In the genomic region with DNA sequence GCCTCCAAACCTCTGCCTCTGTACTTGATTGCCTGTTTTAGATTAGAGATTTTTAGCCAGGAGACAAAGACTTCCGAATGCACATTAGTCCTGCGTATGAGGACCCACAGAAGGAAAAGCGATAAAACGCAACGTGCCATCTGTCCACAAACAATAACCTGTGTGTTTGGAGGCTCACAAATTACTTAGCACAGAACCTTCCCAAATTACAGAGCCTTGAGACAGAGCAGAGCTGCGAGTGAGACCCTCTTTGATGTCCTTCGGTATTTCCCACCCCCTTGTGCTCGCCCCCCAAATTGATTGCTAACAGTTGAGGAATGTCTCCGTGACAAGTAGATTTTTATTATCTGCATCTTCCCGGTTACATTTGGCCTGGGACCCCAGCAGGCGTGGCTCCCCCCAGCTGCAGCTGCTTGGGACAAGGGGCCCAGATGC, we compare ENCODE assay signal across 11 mouse cellular contexts.
DNase-seq lines count a peak whose midpoint lies in the region; ATAC-seq and TF ChIP-seq lines count a peak whose summit lies in the region.
"Had no signal": no experiment of that assay in that cellular context is flagged by ENCODE, and none has a peak within 500 bp of the region (broad histone marks: within the 10 kb centered on the region; RNA-seq: fewer than 3 reads in every experiment).

No protein-coding gene starts in this region.

- TF ChIP-seq POLR2A in cortical plate, adult 2 months (IDR thresholded peaks at IDR 0.05; ENCODE audit: extremely low read depth, insufficient read depth, low read length), result no peak

- 8% methylated on average over 11 of the region's 11 CpGs for WGBS in kidney, embryonic 14.5 days
- 13% methylated on average over 11 of the region's 11 CpGs for WGBS in forebrain, embryonic 16.5 days
- WGBS in midbrain, embryonic 11.5 days, result 38% methylated on average over 11 of the region's 11 CpGs
- WGBS in heart, embryonic 11.5 days (ENCODE audit: insufficient replicate concordance), result 30% methylated on average over 11 of the region's 11 CpGs

- TF ChIP-seq CTCF in cortical plate, adult 2 months (IDR thresholded peaks at IDR 0.05; ENCODE audit: extremely low read depth, insufficient read depth, low read length), result no peak

- H3K27ac ChIP-seq in kidney, embryonic 14.5 days (ENCODE audit: low read depth, low read length), result no peak overlapping the region
- H3K27ac ChIP-seq in cortical plate, adult 2 months (ENCODE audit: insufficient read depth, low read length), result 0 out of 2 replicates have a peak overlapping the region, but pooled peaks have one; percentile 22
- H3K27ac ChIP-seq in forebrain, embryonic 16.5 days (ENCODE audit: low read length), result peak overlapping the region; percentile 90
- no peak overlapping the region for H3K27ac ChIP-seq in midbrain, embryonic 11.5 days (ENCODE audit: low read depth, low read length)
- no peak overlapping the region for H3K27ac ChIP-seq in heart, embryonic 11.5 days (ENCODE audit: low read depth, low read length)

- H3K4me1 ChIP-seq in kidney, embryonic 14.5 days (ENCODE audit: control insufficient read depth, insufficient read depth, low read length), result peaks cover 19% of the 10 kb centered on the region
- peaks cover 4% of the 10 kb centered on the region; the same call in 1 of the 2 replicates for H3K4me1 ChIP-seq in cortical plate, adult 2 months (ENCODE audit: control insufficient read depth, insufficient read depth, low read length)
- H3K4me1 ChIP-seq in forebrain, embryonic 16.5 days (replicated peaks; ENCODE audit: control insufficient read depth, insufficient read depth, low read length), result peaks cover 37% of the 10 kb centered on the region
- H3K4me1 ChIP-seq in midbrain, embryonic 11.5 days (ENCODE audit: control insufficient read depth, insufficient read depth, low read length), result peaks cover 35% of the 10 kb centered on the region
- peaks cover 9% of the 10 kb centered on the region; the same call in 1 of the 2 replicates for H3K4me1 ChIP-seq in heart, embryonic 11.5 days (ENCODE audit: control insufficient read depth, insufficient read depth, low read length)

- no peaks in the 10 kb centered on the region for H3K36me3 ChIP-seq in kidney, embryonic 14.5 days (ENCODE audit: control insufficient read depth, insufficient read depth, low read length)
- H3K36me3 ChIP-seq in forebrain, embryonic 16.5 days (ENCODE audit: control insufficient read depth, insufficient read depth), result no peaks in the 10 kb centered on the region
- H3K36me3 ChIP-seq in midbrain, embryonic 11.5 days (ENCODE audit: control insufficient read depth, insufficient read depth, low read length), result no peaks in the 10 kb centered on the region
- H3K36me3 ChIP-seq in heart, embryonic 11.5 days (ENCODE audit: control insufficient read depth, insufficient read depth, low read length), result no peaks in the 10 kb centered on the region

- 0 out of 2 replicates have a peak, but pooled peaks have one; percentile 19 for ATAC-seq in kidney, embryonic 14.5 days (ENCODE audit: low FRiP score, low TSS enrichment)
- ATAC-seq in forebrain, embryonic 16.5 days, result 0 out of 2 replicates have a peak, but pooled peaks have one; percentile 4
- ATAC-seq in midbrain, embryonic 11.5 days (ENCODE audit: low FRiP score), result no peak
- ATAC-seq in heart, embryonic 11.5 days (replicated peaks; ENCODE audit: insufficient number of reproducible peaks, low FRiP score, low TSS enrichment), result no peak

- no peak overlapping the region for H3K4me2 ChIP-seq in kidney, embryonic 14.5 days (replicated peaks; ENCODE audit: low read depth, low read length)
- peak overlapping the region; percentile 79 for H3K4me2 ChIP-seq in forebrain, embryonic 16.5 days (ENCODE audit: low read length)
- H3K4me2 ChIP-seq in midbrain, embryonic 11.5 days, result no peak overlapping the region
- no peak overlapping the region for H3K4me2 ChIP-seq in heart, embryonic 11.5 days

- no peak for DNase-seq in kidney, adult 11 months
- DNase-seq in midbrain, embryonic 11.5 days (ENCODE audit: low spot score, missing footprints), result peak; percentile 88
- DNase-seq in urinary bladder, postnatal 4 days (ENCODE audit: low spot score in 2 of 2), result no peak
- DNase-seq in right cerebral cortex, postnatal 10 days (ENCODE audit: low spot score in 2 of 2), result no peak
- DNase-seq: heart, postnatal 10 days; spleen, adult 18-20 months had no signal

- peaks cover 19% of the 10 kb centered on the region for H3K27me3 ChIP-seq in kidney, embryonic 14.5 days (ENCODE audit: control insufficient read depth, insufficient read depth, low read length)
- H3K27me3 ChIP-seq in forebrain, embryonic 16.5 days (replicated peaks; ENCODE audit: control insufficient read depth, insufficient read depth, low read length), result no peaks in the 10 kb centered on the region
- peaks cover 2% of the 10 kb centered on the region for H3K27me3 ChIP-seq in midbrain, embryonic 11.5 days (ENCODE audit: control insufficient read depth, insufficient read depth, low read length)
- H3K27me3 ChIP-seq in heart, embryonic 11.5 days (ENCODE audit: control insufficient read depth, insufficient read depth, low read length), result peaks cover 26% of the 10 kb centered on the region

- no peak overlapping the region for H3K4me3 ChIP-seq in kidney, embryonic 14.5 days (ENCODE audit: low read length)
- 0 out of 2 replicates have a peak overlapping the region, but pooled peaks have one; percentile 3 for H3K4me3 ChIP-seq in cortical plate, adult 2 months (ENCODE audit: insufficient read depth, low read length)
- no peak overlapping the region for H3K4me3 ChIP-seq in forebrain, embryonic 16.5 days (replicated peaks; ENCODE audit: low read length)
- no peak overlapping the region for H3K4me3 ChIP-seq in midbrain, embryonic 11.5 days (ENCODE audit: low read depth, low read length)
- H3K4me3 ChIP-seq in heart, embryonic 11.5 days (ENCODE audit: low read depth, low read length), result no peak overlapping the region
- H3K4me3 ChIP-seq: erythroblast, embryonic 14.5 days had no signal

- no peak overlapping the region for H3K9ac ChIP-seq in kidney, embryonic 14.5 days (ENCODE audit: low read depth, low read length)
- H3K9ac ChIP-seq in forebrain, embryonic 16.5 days (replicated peaks; ENCODE audit: low read depth, low read length), result no peak overlapping the region; the same call in 1 of the 2 replicates
- H3K9ac ChIP-seq in midbrain, embryonic 11.5 days (ENCODE audit: low read length), result no peak overlapping the region; the same call in 1 of the 2 replicates
- no peak overlapping the region for H3K9ac ChIP-seq in heart, embryonic 11.5 days (ENCODE audit: low read depth, low read length)

- no peaks in the 10 kb centered on the region for H3K9me3 ChIP-seq in kidney, embryonic 14.5 days (ENCODE audit: control insufficient read depth, low read length)
- H3K9me3 ChIP-seq in forebrain, embryonic 16.5 days (ENCODE audit: control insufficient read depth, low read length), result no peaks in the 10 kb centered on the region
- H3K9me3 ChIP-seq in midbrain, embryonic 11.5 days (ENCODE audit: control insufficient read depth, low read length), result no peaks in the 10 kb centered on the region
- H3K9me3 ChIP-seq in heart, embryonic 11.5 days (replicated peaks; ENCODE audit: control insufficient read depth, low read length), result no peaks in the 10 kb centered on the region

Comparison
In these comparisons a context has a peak if more than half of its experiments do, and no peak if none do; other contexts are left out.
1. ATAC-seq: peak in kidney, embryonic 14.5 days (single experiment) and forebrain, embryonic 16.5 days (single experiment); none in midbrain, embryonic 11.5 days (single experiment) and heart, embryonic 11.5 days (single experiment).
2. H3K27ac ChIP-seq: peak in cortical plate, adult 2 months (single experiment) and forebrain, embryonic 16.5 days (single experiment); none in kidney, embryonic 14.5 days (single experiment), midbrain, embryonic 11.5 days (single experiment) and heart, embryonic 11.5 days (single experiment).